Mouse (Mus musculus) mouse trophoblast stem cell (cell line): ENCODE measurements around the gene Myo6.
"Not testable (repeated sequence)": the region's sequence is repeated elsewhere in the genome, so short reads cannot be mapped to it uniquely, and the experiment has no call there.

ENCODE experiments used
- in situ Hi-C, 2 experiments: fragments of 300-500 bp; cut with MseI, MboI; formaldehyde crosslinking; loops; 2 replicates in 1 of 2; 3 replicates in 1 of 2; pipeline ENCODE4 v1.15.1; 2025

Myo6 gene

DNA sequence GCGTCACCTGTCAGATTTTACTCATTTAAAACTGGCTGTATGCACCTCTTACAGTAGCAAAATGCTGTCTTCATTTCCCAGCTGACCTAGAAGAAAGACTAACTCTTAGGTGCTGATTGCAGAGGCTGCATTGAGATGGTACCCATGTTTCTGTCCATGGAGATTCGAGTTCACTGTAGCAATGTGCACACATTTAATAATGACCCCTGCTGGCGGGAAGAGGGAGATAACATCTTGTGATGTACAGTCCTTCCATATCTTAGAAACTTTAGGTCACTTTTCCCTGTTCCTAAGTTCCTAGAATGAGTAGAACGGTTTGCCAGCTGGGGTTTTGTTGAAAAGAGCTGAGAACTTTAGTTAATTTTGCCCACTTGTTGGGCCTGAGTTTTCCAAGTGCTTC is 138.7 kb downstream of the Myo6 start:
- in situ Hi-C loops: no loop called here

DNA sequence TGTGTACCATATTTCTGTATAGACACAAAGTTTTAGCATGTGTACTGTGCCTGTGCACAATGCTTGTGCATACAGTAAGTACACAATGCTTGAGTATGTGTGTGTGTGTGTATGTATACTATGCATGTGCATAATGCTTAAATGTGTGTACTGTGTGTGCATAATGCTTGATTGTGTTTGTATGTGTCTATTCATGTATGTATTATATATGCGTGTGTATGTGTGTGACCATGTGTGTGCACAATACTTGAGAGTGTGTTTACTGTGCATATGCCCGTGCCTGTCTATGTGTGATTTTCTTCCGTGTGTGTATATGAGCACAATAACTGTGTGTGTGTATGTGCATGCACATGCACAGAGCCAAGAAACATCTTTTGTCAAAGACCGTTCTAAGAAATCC is 141.6 kb downstream of the Myo6 start:
- in situ Hi-C loops: no loop called here

DNA sequence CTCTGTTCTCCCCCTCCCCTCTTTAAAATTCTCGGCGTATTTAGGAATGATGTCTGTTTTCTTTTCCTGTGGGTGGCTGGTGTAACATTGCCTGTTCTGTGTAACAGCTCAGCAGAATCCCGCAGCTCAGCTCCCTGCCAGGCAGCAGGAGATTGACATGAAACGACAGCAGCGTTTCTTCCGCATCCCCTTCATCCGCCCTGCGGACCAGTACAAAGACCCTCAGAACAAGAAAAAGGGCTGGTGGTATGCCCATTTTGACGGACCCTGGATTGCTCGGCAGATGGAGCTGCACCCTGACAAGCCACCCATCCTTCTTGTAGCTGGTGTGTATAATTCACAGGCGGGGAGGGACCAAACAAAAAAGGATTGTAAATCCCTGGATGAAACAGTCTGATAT is 142.0 kb downstream of the Myo6 start:
- in situ Hi-C loops: no loop called here

DNA sequence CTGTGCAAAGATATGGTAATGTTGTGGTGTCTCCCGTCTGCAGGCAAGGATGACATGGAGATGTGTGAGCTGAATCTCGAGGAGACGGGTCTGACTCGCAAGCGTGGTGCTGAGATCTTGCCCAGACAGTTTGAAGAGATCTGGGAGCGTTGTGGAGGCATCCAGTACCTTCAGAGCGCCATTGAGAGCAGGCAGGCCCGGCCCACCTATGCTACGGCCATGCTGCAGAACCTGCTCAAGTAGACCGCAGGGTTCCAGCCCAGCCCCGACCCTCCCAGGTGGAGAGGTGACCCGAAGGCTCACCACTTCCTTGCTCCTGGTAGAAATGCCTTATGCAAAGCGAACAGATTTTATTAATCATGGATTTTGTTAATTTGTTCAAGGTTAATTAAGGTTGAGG is 142.8 kb downstream of the Myo6 start:
- in situ Hi-C loops: no loop called here

DNA sequence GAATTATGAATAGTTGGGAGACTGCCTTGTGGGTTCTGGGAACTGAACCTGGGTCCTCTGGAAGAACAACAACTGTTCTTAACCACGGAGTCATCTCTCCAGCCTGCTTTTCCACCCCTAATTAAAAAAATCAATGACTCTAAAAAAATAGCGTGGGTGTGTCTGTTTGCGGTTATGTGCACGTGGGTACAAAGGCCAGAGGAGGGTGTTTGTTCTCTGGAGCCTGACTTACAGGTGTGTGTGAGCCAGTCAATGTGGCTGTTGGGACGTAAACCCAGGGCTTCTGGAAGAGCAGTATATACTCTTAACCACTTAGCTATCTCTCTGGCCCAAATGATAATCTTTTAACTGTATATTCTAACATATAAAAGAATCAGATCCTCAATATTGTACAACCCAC is 148.8 kb downstream of the Myo6 start:
- in situ Hi-C loops: no loop called here

DNA sequence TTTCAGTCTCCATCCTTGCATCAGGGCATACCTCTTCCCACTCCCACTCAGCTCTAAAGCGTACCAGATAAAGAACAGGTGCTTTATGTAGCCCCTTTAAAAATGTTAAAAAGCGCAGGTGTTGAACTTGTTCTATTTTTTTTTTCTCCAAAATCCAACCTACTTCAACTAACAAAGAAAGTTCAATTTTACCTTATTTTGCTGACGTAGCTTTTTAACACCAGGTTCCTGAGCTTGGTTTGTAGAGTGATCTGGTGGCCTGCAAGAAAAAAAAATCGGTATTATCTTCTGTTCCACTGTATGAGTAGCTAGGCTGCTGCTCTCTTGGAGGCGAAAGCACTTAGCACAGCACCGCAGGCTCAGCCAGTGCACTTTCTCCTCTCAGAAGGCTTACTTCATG is 151.1 kb downstream of the Myo6 start:
- in situ Hi-C loops: no loop called here

DNA sequence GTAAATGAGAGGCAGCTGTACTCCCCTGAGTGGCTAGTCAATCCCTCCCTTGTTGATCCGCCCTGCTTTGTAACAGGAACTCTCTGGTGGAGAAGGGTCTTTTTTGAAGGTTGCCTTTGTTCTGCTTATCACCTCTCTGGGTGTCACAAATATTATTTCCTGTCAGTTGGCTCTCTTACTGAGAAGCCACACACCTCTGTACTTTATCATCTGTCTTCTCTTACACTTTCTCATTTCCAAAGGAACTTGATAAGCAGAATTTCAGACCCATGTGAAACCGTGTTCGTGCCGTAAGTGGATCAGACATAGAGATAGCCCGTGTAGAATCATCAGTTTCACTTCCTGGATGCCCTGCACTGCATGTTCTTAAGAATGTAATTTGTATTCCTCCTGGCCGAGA is 153.2 kb downstream of the Myo6 start:
- in situ Hi-C loops: no loop called here

DNA sequence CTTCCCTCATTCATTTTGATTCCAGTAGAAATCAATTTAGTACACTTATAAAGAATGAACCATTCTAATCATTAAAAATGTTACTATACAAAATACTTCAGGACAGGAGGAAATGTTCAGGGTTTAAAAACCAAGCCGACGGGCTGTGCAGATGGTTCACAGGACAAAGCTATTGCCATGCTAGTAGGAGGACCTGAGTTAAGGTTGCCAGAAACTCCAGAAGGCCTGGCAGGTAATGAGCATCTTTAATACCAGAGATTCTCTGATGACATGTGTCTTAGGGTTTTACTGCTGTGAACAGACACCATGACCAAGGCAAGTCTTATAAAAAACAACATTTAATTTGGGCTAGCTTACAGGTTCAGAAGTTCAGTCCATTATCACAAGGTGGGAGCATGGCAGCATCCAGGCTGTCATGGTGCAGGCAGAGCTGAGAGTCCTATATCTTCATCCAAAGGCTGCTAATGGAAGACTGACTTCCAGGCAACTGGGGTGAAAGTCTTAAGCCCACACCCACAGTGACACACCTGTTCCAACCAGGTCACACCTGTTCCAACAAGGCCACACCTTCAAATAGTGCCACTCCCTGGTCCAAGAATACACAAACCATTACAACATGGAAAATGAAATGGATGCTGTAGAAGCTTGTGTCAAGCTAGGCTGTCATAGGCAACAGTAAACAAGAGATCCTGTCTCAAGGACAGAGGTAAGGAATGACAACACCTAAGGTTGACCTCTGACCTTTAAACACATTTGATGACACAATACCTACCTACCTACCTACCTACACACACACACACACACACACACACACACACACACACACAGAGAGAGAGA is 156.4 kb downstream of the Myo6 start:
- in situ Hi-C loops: not testable (repeated sequence)

DNA sequence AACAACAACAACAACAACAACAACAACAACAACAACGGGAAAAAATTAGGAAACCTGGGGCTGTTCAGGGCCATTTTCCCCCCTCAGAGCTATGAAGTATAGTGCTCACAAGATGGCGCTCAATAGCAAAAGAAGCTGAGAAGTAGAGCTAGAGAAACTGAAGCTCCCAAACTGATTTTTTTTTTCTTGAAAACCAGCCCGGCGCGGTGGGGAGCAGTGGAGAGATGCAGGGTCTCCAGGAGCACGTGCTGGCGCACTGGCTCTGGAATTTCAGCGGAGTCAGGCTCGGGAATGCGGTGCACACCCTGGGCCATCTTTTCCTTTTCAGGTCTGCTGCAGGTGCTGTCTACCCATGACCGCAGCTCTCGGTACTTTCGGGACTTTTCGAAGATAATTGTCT is 167.3 kb downstream of the Myo6 start:
- in situ Hi-C loops: no loop called here

DNA sequence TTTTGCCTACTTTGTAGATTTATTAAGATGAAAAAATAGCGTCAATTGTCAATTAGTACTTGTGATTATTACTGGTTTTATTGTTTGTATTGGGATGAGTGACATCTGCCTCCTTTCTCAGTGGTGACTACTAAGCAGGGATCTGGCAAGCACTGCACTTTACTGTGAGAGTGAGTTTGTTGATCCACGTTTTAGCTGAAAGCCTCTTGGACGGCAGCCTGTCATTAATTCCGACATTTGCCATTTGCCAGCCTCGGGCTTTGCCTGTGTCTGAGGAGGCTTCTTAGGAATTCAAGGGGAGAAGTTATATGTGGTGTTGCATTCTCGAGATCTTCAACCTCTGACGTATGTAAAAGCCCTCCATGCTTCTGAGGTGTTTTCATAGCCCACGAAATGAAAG is 168.6 kb downstream of the Myo6 start:
- in situ Hi-C loops: no loop called here

DNA sequence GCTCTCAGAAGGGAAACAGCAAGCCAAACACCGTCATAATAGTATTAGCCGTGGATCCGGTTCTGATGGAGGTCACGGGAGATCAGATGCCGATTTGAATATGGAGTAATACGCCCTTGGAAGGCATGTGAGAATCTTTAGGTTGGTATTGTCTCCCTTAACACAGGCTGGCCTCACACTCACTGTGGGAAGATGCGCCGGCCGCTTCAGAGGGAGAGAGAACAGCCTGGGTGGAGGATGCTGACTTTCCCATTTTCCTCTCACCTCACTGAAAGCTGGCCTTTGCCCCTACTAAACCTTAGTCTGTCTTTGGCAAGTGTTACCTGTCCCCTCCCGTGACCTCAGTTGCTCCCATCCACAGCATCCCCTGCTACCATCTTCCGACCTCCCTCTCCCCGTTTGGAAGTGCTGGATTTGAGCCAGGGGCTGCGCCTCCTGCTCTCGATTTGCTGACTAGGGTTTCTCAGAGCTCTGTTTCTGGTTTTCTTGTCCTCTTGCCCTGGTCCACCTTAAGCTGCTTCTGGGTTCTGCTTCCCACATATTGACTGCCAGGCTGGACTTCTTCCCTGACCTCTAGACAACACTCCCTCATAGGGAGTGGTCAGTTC is 169.3 kb downstream of the Myo6 start:
- in situ Hi-C loops: no loop called here

DNA sequence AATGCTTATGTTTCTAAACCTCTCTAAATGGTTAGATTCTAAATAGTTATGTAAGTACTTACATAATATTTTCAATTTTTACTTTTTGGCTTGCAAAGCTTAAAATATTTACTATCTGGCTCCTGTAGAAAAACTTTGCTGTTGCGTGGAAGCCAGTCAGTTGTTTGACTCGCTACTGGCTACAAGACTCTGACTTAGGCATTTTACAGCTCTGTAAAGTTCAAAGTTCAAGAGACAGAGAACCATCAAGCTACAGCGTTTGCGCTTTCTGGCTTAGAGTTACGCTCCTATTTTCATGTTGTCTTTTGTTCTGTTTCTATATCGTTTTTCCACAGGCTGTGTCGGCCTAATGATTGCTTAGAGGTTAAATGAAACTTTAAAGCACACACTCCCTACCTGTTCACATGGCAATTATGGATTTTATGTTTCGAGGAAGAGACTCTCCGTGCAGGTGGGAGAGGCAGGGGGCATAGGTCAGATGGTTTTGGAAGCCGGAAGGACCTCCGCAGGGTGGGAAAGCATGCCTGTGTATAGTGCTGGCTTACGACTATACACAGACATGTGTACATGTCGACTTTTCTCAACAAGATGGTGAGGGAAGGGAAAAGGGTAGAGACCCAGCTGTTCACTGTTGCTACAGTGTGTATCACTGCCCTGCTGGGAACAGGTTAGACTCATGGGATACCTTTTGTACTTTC is 171.0 kb downstream of the Myo6 start:
- in situ Hi-C loops: no loop called here

DNA sequence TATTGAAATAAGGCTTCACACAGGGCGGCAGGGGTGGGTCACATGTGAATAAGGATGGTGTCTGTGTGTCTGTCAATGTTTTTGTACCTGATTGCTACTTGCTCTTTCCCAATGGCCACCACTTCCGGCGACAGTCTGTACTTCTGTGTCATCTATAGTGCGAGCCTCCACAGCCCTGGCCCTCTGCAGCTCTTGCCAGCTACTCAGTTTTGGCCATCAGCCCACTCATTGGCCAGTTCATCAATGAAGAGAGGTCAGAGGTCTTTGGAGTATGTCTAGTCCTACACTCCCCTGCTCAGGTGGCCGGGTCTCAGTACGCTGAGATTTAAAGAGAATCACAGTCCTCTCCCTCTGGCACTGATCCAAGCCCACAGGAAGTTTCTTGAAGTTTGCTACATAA is 173.2 kb downstream of the Myo6 start:
- in situ Hi-C loops: no loop called here

DNA sequence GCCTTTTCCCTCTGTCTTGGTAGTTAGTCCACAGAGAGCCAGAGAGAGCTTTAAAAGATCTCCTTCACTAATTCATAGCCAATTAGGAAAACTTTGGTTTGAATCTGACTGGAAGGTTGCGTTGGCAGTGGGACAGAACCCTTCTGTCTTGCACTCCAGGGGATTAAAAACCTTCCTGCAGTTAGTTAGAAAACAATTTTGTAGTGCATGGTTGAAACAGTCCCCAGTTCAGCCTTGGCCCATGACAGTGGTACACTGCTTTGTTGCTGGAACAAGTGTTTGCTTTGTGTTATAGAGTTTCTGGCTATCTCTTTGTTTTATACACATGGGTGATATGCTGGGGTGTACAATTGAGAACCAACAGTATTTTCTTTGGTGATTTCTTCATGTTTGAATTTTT is 176.1 kb downstream of the Myo6 start:
- in situ Hi-C loops: no loop called here

DNA sequence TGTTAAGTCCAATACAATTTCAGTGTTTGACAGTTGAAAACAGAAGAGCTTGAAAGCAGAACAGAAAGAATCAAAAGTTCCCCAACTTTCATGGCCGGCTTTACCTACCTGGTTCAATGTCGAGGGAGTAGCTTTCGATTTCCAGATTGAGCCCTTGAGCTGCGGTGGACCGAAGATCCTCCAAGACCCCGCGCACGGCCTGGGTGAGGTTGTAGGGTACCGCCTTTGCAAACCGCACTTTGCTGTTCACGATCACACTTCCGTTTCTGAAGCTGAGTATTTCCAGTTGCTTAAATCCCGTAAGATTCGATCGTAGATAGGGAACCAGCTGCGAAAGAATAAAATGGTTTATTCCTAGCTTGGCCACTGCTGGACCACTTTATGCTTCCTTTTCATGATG is 176.9 kb downstream of the Myo6 start:
- in situ Hi-C loops: no loop called here

DNA sequence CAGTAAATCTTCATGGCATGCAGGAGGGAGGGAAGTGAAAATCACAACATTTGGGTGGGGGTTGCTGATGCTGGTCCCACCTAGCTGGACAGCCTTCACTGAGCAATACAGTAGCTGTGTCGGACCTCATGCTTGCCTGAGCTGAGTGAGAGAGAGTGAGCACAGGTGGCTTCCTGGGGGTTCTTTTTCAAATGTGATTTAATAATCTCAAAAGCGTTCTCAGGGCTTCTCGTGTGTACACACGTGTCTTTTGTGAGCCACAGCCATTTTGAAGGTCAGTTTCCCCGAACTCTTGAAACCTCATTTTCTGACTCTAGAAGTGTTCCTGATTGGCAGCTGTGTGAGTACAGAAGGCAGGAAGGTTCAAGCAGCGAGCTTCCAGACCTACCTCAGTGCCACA is 177.7 kb downstream of the Myo6 start:
- in situ Hi-C loops: no loop called here

DNA sequence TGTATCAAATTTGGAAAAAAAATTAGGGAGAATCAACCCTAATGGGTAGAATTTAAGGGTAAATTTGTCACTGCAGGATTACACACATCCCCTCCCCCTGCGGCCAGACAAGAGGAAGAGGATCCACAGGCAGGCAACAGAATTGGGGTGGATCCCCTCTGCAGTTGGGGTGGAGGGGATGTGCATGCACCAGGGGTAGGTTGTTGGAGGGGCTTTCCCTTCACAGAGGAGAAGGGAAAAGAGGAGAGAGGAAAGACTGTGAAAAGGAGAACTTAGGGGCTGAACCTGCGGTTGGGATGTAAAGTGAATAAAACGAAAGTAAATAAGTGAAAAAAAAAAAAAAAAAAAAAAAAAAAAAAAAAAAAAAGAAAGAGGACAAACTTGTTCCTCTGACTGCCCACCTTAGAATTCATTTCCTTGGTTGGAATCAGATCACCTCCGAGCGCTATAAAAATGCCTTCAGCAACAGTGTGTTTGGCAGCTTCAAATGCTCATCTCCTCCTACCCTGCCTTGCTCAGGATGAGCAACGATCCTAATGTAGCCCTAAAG is 179.7 kb downstream of the Myo6 start:
- in situ Hi-C loops: no loop called here

DNA sequence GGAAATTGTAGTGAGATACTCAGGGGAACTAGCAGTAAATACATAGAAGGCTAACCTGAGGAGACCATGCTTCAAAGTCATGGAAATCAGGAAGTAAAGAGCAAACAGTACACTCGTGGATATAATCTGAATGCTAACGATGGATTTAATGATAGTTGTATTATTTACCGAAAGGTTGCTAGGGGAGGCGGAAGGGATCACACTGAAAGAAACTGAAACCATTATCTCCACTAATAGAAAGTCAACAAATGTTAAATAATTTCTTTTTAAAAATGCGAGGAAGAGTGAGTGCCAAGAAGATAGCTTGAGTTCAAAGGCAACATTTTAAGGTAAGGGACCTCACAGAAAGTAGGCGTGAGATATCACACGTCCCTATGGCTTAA is 186.5 kb downstream of the Myo6 start:
- in situ Hi-C loops: no loop called here

DNA sequence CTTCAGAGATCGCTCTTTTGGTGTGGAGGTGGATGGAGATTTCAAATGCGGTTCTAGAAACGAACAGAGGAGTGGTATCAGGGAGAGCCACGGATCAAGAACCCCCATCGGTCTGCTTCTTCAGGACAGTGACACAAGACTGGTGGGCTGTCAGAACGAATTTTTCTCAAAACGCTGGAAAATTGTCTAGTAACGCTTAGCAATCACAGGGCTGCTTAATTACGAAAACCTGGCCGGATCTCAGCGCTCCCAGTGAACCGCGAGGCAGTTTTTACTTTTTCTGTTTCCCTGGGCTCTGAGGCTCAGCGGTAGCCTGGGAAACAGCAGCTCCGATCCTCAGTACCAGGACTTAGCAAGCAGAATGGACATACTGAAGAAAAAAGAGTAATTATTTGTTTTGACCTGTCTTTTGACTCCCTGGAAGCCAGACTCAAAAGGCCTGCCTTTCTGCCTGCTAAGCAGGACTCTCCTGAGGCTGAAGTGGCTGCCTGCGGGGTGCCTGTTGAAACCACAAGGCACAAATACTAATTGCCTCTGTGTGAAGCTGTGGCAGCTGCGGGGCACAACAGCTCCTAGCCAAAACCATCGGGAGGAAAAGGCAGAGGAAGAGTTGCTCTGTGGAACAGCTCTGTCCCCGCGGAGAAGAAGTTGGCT is 187.0 kb downstream of the Myo6 start:
- in situ Hi-C loops: no loop called here

DNA sequence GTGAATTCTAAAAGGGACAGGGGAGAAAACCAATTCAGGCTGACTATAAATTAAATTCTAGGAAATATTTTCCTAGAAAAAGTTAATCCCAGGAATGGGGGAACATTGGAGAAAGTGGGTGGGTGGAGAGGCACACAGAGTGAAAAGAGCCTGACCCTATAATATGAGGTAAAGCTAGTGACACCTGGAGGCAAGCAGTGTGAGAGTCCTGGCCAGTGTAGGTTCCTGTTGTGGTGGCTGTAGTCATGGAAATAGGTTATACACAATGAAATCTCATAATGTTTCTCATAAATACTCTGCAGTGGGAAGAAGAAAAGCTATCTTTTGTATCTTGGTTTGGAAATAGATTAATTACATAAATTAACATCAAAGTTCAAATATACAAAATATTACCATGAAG is 195.2 kb downstream of the Myo6 start:
- in situ Hi-C loops: no loop called here
